Mouse (Mus musculus): ENCODE results near the gene Rock2. TPM values are rescaled to one million over a fixed set of nuclear protein-coding genes. Genes with fewer than 3 reads are reported as not detected.
A peak's percentile ranks its signal among the peaks of the same experiment; 100 is the strongest.

Gene Rock2
- total RNA-seq, 2 experiments from 2014 or later = 71.6 to 89.3 TPM

DNA sequence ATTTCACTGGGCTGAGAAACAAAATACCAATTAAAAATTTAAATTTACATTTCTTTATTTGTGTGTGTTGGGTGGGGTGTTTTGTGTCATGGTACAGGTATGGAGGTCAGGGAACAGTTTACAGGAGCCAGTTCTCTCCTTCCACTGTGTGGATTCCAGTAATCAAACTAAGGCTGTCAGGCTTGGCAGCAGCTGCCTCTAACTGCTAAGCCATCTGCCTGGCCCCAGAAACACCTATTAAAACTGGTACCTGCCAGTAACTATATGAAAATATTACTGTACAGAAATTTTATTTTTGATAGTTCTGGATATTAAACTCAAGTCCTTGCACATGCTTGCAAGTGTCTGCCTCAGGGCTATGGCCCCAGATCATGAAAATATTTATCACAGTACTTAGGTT is 4.1 kb downstream of the Rock2 start:
- DNase-seq (ENCODE audit: low spot score) = no peak

DNA sequence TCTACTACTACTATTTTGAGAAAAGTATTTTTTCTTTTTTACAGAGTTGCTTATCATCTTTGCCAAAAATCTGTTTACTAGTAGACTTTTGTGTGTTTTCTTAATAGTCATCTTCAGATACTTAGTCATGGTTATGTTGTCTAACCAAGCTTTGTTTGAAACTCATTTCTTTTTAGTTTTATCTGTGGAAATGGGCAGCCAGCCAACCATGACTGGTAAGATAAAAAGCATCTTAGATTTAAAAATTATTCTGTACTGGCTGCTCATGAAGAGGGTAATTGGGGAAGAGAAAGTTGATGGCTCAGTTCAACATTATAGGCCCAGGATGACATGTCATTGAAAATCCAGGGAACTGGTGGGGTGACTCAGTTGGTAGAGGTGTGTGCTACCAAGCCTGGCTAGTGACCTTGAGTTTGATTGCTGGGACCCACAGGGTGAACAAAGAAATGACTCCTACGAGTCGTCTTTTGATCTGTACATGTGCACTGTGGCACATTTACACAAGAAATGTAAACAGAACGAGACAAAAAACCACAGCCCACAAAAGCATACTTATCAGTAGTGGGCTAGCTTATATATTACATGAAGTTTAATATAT is 6.0 kb downstream of the Rock2 start:
- no peak for DNase-seq (ENCODE audit: low spot score)

DNA sequence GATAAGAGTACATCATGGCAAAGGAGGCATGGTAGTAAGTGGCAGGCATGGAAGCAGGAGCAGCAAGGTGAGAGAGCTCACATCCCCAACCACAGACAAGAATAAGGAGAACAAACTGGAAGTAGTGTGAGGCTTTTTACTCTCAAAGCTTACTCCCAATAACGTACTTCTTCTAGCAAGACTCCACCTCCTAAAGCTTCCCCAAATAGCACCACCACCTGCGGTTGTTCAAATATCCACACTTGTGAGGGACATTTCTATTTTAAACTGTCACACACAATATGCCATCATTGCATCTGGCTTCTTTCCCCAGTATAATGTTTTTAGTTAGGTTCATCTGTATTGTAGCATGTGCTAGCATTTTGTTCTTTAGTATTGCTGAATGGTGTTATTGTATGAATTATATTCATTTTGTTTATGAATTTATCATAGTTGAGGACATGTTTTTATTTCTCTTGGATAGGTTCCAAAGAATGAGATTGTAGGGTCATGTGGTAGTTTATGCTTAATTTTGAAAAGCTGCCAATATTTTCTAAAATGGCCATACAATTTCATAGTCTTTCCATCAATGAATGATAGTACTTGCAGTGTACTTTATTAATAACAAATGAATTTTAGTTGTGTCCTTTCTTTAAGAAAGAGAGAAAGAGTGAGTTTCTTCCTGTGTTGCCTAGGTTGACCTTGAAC is 9.4 kb downstream of the Rock2 start:
- DNase-seq (ENCODE audit: low spot score) = no peak

DNA sequence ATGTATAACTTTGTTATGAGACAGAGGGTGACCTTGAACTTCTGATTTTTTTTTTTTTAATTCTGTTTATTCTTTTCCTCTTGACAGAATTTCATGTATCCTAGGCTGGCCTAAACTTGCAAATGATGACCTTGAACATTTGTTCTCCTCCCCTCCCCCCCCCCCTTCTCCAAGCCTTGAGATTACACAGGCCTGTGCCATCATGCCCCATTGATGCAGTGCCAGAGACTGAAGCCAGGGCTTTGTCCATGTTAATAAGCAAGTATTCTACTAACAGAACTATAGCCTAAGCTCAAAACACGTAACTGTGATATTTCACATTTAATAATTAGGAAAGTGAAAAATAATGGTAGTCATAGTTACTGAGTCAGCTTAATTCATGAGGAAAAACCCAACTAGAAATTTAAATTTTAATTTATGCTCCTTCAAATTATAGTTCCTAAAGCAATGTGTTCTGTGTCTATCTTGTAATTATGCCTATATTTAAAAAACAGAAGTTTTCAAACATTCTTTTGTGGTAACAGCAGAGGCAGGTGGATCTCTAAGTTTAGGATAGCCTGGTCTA is 12.7 kb downstream of the Rock2 start:
- DNase-seq (ENCODE audit: low spot score) = no peak

DNA sequence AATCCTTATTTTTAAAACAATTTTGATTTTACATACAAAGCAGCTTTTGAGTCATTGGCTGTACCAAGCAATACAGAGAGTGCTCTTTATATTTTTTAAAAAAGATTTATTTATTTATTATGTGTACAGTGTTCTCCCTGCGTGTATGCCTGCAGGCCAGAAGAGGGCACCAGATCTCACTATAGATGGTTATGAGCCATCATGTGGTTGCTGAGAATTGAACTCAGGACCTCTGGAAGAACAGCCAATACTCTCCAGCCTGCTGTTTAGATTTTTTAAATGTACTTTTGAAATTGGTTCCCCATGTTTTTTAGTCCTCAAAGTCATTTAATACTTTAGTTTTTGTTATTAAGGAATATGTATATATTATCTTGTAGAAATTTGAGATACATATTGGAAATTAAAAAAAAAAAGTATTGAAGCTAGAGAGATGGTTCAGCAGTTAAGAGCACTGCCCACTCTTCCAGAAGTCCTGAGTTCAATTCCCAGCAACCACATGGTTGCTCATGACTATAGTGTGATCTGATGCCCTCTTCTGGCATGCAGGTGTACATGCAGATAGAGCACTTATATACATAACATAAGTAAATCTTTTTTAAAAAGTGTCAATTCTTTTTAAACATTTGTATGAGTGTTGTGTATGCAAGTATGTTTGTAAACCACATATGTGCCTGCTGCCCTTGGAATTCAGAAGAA is 13.4 kb downstream of the Rock2 start:
- no peak for DNase-seq (ENCODE audit: low spot score)

DNA sequence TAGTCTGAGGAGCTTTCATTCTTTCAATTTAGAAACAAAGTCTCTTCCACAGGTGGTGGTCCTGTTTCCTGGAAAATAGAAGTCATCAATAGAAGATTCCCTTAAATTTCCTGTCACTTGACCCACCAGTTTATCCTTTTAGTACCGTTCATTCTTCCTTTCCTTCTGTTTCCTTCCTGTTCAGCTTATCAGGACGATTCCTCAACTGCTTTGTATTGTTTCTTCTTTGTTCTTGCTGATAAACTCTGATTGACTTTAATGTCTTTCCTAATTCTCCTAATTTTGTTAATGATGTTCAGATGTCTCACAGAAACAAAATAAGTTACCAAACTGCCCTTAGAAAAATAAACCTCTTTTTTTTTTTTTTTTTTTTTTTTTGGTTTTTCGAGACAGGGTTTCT is 16.8 kb downstream of the Rock2 start:
- DNase-seq (ENCODE audit: low spot score) = no peak

DNA sequence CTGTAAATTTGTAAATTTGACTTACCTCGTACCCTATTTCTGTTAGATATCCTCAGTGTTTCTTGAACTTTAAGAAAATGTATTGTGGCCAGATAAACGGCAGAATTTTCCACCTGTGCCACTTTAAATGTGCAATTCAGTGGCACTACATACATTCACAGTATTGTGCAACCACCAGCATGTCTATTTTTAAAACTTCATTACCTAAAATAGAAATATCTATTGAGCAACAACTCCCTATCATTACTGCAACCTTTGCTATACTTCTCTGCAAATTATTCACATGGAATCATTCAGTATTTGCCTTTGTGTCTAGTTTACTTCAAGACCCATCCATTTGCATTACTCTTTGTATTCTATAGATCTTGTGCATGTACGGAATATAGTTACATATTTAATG is 17.9 kb downstream of the Rock2 start:
- DNase-seq (ENCODE audit: low spot score) = no peak

DNA sequence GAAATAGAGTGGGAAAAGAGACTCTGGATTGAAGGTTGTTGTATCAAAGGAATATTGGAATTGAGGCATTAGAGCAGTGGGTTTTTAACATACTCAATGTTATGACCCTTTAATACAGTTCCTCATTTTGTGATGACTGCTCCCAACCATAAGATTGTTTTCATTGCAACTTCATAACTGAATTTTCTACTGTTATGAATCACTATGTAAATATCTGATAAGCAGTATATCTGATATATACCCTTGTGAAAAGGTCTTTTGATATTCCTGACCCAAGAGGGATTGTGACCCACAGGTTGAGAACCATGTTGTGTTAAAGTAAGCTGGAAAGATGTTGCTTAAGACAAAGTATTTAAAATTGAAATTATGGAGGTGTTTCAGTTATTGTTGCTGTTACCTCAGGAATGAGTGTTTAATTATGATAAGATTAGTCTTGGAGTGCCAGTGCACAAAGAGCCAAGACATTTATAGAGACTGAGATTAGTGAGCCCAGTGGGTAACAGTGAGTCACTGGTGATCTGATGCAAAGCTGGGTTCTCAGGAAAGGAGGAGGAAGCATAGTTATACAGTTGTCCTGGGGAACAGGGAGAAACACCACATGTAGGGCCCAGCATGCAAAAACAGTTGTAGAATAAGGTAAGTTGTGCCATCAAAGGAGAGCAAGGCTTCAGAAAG is 25.6 kb downstream of the Rock2 start:
- DNase-seq (ENCODE audit: low spot score) = no peak

DNA sequence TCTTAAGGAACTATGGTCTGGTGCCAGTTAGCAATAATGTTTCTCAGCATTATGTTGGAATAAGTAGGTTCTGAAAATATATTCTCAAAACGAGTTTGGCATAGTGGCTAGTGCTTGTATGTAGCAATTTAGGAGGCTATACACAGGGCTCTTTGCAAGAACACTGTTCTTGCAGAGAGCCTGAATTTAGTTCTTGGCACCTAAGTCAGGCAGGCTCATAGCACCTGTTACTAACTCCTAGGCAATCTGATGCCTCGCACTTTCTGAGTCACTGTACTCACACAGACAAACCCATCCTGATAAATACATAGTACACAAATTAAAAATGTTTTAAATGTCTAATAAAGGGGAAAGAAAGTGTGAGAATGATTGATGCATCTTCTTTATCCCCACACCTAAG is 33.2 kb downstream of the Rock2 start:
- DNase-seq (ENCODE audit: low spot score) = peak; percentile 52

DNA sequence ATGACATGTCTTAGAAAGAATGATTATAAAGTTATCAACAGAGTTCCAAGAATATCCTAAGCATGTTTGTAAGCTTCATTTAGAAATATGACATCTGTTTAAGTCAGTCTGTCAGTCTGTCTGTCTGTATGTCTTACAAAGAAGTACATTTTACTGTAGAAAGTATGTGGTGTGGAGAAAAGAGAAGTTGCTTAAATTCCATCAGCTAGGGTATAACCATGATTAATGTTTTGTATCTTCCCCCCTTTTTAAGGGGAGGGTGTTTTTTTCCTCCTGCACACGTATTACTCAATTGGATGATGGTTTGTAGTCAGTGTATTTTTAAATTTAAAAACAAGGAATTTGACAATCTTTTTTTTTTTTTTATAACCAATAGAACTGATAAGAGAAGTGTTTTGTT is 39.7 kb downstream of the Rock2 start:
- DNase-seq (ENCODE audit: low spot score) = no peak

DNA sequence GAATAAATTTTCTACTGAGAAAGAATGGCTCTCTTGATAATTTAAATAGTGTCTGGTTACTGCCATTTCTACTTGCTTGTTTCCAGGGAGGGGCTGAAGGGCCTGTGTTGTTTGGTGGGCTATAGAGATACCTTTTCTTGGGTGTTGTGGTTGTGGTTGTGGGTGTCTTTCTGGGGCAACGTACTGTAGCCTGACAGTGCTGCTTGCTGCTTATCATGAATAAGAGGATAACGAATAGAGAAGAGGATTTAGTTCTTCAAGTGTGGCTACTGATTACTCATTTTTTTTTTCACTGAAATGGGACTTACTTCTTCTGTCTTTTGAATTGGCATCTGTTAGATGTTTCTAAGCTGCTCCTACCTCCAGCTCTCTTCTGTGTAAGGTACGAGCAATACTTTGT is 47.3 kb downstream of the Rock2 start:
- no peak for DNase-seq (ENCODE audit: low spot score)

DNA sequence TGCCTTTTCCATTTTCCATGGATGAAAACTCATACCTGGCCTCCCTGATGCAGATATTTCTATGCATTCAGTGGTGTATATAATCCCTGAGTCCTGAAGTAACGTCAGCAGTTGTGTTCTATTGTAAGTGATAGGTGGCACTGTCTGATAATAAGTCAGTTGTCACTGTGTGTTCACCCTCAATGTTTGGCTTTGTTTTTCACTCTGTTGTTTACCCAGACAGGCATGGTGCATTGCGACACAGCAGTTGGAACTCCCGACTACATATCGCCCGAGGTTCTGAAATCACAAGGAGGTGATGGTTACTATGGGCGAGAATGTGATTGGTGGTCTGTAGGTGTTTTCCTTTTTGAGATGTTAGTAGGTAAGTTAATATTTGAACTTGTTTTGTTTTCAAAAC is 53.5 kb downstream of the Rock2 start:
- no peak for DNase-seq (ENCODE audit: low spot score)

DNA sequence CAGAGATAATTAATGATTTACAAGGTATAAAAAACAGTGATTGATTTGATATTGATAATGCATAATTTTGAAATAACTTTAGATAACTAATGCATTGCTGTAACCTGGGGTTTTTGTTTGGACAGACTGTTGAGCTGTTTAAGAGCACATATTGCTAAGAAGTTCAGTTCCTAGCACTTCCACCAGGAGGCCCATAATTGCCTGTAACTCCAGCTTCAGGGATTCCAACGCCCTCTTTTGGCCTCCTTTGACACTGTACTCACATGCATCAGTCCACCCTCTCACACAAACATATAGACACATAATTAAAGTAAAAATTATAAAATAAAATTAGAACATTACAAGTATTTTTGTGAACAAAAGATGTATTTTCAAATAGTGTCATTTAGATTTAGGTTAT is 64.2 kb downstream of the Rock2 start:
- no peak for DNase-seq (ENCODE audit: low spot score)

DNA sequence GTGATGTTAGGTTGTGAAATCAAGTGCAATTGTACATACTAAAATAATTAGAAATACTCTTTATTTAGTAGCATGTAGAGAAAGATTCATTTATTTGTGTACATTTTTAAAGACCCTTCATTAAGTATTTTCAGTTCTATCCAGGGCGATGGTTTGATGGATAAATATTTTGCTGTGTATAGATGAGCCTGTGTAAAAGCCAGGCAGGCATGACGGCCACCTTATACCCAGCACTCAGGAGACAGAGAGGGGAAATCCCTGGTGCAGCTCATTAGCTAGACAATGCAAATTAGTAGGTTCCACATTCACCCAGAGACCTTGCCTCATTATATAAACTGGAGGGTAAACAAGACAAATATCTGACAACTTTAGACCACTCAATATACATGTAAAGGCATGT is 68.7 kb downstream of the Rock2 start:
- no peak for DNase-seq (ENCODE audit: low spot score)

DNA sequence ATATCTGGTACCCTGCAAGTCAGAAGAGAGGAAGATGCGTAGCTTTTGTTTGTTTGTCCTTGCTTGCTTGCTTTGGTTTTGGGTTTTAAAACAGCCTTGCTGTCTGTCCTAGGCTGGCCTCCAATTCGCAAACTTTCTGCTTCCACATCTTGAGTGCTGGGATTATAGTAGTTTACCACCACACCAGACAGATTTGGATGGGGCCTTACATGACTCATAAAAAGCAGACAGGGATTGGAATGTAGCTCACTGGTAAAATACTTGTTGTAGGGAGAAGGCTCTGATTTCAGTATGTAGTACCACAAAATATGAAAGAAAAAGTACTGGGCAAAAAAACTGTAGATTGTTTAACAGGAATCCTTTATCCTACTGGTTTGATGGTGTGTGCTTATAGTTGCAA is 72.1 kb downstream of the Rock2 start:
- no peak for DNase-seq (ENCODE audit: low spot score)

DNA sequence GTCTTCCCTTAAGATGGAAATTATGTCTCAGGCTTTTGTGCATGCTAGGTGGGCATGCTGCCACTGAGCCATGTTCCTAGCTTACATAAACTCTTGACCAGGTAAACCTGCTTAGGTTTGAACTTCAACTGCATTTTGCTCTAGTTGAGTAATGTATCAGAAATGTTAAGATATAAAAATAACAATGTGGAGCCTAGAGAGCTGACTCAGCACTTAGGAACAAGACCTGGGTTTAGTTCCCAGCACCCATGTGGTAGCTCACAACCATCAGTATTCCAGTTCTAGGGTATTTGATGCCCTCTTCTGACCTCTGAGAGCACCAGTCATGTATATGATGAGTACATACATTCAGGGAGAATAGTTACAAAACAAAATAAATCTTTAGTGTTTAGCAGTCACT is 82.4 kb downstream of the Rock2 start:
- no peak for DNase-seq (ENCODE audit: low spot score)

DNA sequence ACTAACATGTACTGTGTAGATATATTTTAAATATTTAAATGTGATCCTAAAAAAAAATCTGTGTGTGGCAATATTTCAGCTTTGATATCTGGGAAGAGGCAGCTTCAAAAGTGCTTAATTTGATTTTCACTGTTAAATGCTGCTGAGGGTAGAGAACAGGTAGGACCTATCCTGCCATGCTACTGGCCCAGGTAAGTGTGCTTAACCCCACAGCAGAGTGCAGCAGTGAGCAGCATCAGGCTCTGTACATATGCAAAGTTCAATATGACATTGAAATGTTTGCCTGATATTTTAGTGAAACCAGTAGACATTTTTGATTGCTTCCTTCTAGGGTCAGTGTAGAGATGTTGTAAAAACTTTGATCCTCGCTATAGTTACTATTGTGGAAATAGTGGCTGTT is 91.1 kb downstream of the Rock2 start:
- no peak for DNase-seq (ENCODE audit: low spot score)

DNA sequence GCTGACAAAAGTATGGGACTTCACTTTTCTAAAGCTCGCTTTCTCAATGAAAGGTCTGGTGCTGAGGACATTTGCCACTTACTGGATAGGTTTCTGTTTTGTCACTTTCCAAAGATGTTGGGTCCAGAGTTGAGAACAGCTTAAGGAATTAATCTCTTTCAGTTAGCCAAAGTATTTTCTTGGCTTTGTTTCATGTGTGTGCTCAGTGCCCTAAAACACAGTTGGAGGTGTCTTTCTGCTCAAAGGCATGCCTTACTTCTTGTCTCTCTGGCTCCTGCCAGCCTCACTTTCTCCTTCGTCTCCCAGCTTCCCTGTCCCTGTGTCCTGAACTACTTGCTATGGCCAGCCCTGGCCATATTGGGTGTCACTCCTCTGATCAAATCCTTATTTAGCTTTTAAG is 96.7 kb downstream of the Rock2 start:
- DNase-seq (ENCODE audit: low spot score) = no peak

DNA sequence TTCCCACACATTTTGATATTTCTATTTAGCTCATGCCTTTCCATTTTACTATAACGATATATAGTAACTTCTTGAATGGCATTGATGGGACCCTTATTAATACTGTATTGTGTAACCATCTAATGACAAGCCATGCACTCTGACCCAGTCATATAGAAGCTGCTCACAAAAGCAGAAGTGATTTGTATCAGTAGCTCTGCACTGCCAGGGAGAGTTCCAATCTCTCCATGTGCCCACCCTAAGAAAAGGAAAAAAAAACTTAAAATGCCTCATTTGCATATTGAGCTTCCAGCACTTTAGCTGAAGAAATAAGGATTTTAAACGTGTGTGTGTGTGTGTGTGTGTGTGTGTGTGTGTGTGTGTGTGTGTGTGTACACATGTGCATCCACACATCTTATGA is 97.7 kb downstream of the Rock2 start:
- DNase-seq (ENCODE audit: low spot score) = no peak

DNA sequence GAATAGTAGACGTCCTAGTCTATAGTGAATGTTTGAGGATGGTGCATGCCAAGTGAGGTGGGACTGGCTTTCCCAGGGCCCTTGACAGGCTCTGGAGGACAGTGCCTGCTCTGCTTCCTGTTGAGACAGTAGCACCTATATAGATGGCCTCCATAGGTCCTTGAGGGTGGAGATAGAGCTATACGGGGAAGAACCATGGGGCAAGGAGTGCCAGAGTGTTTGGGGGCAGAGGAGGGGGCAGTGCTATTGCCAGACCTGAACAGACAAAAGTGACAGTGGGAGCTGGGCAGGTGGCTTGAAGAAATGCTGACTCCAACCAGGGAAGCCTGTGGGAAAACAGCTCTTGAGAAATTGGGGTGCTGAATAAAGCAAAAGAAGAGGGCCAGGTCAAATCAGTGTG is 99.6 kb downstream of the Rock2 start:
- DNase-seq (ENCODE audit: low spot score) = no peak

DNA sequence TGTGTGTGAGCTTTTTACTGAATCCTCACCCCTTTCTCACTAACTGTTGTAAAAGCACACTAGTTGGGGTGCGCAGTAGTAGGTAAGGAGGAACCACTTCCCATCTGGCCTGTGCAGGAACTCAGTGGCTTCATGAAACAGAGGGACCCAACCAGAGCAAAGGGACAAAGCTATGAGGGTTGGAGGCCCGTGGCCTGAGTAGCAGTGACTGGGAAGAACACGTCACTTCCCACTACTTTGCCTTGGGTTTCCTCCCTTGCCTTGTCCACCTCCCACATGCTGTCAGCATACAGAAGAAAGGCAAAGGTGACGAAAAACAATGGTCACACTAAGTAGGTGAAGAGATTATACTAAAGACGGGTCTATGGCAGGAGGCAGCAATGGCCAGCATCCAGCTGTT is 101.6 kb downstream of the Rock2 start:
- DNase-seq (ENCODE audit: low spot score) = no peak

DNA sequence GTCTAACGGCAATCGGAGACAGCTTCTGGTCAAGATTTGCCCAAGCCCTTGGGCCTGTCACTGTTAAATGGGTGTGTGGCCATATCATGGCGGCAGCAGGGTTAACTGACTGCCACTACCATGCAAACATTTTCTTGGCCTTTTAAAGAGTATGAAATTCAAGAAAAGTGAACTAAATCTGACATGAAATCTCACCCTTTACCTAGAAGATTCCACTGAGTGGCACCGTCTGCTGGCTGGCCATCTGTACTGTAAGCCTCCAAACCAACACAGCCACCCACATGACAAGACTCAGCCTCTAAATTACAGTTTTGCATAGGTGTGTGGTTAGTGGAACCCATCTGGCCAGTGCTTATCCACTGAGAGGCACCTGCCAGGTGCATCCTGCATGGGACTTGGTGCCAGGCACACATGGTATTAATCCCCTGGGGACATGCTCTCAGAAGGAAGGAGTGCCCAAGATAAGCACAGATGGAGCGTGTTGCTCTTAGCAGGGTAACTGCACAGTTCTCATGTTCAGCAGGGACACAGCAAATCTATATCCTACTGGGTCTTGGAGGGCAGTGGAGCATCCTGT is 102.3 kb downstream of the Rock2 start:
- DNase-seq (ENCODE audit: low spot score) = no peak
